ENCODE assay signal across 9 mouse cellular contexts in the genomic region with DNA sequence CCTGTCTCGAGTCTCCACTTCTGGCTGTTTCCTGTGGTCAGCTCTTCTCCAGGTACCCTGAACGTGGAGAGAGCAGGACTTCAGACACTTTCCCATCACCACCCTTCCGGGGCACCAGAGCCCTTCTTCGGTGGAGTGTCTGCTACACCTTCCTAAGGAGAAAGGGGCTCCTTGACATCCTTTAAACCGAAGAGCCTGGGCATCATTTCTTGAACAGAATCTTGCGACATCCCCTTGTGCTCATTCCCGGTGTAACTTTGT. TPM values are rescaled to one million over a fixed set of nuclear protein-coding genes. Genes with fewer than 3 reads are reported as not detected.
DNase-seq lines count a peak whose midpoint lies in the region; ATAC-seq and TF ChIP-seq lines count a peak whose summit lies in the region.
"Had no signal": no experiment of that assay in that cellular context is flagged by ENCODE, and none has a peak within 500 bp of the region (broad histone marks: within the 10 kb centered on the region; RNA-seq: fewer than 3 reads in every experiment).

No protein-coding gene starts in this region.

- under 1% methylated on average over 7 of the region's 7 CpGs for WGBS in forebrain, embryonic 11.5 days
- WGBS in limb, embryonic 14.5 days, result under 1% methylated on average over 7 of the region's 7 CpGs
- WGBS in stomach, embryonic 14.5 days, result under 1% methylated on average over 7 of the region's 7 CpGs
- WGBS in thymus, adult 2 months, result 6% methylated on average over 7 of the region's 7 CpGs

- no peak for DNase-seq in left cerebral cortex, adult 2 months (ENCODE audit: extremely low spot score in 1 of 2, low spot score in 2 of 2)
- DNase-seq in left cerebral cortex, adult 9 months (ENCODE audit: low spot score in 2 of 2), result no peak
- DNase-seq in forebrain, embryonic 11.5 days (ENCODE audit: low spot score), result no peak
- DNase-seq in limb, embryonic 14.5 days (ENCODE audit: low spot score), result no peak
- DNase-seq in urinary bladder, postnatal 25 days (ENCODE audit: low spot score), result no peak
- DNase-seq in cerebellum, postnatal 25 days, result no peak
- no peak for DNase-seq in thymus, adult 2 months

- peak overlapping the region; percentile 70 for H3K4me3 ChIP-seq in left cerebral cortex, adult 2 months
- H3K4me3 ChIP-seq in forebrain, embryonic 11.5 days (ENCODE audit: low read depth, low read length), result peak overlapping the region; percentile 53
- H3K4me3 ChIP-seq in limb, embryonic 14.5 days (replicated peaks; ENCODE audit: low read length), result peak overlapping the region; percentile 50
- H3K4me3 ChIP-seq in stomach, embryonic 14.5 days (ENCODE audit: low read depth, low read length), result peak overlapping the region; percentile 50
- no peak overlapping the region for H3K4me3 ChIP-seq in thymus, adult 2 months (ENCODE audit: control insufficient read depth, insufficient read depth, low read length)
- H3K4me3 ChIP-seq: erythroblast, embryonic 14.5 days had no signal

- peak overlapping the region; percentile 96 for H3K4me2 ChIP-seq in forebrain, embryonic 11.5 days (ENCODE audit: low read depth, low read length, severe bottlenecking)
- peak overlapping the region; percentile 96 for H3K4me2 ChIP-seq in limb, embryonic 14.5 days (replicated peaks; ENCODE audit: low read depth, low read length, severe bottlenecking)
- peak overlapping the region; percentile 92 for H3K4me2 ChIP-seq in stomach, embryonic 14.5 days (replicated peaks; ENCODE audit: low read depth, low read length)

- H3K9ac ChIP-seq in forebrain, embryonic 11.5 days (ENCODE audit: low read length), result peak overlapping the region; percentile 53
- peak overlapping the region; percentile 45; the same call in 1 of the 2 replicates for H3K9ac ChIP-seq in limb, embryonic 14.5 days (ENCODE audit: low read depth, low read length, severe bottlenecking)
- 0 out of 2 replicates have a peak overlapping the region, but pooled peaks have one; percentile 18 for H3K9ac ChIP-seq in stomach, embryonic 14.5 days (replicated peaks; ENCODE audit: low read depth, low read length)

- no peak for TF ChIP-seq POLR2A in limb, embryonic 14.5 days (IDR thresholded peaks at IDR 0.05; ENCODE audit: borderline replicate concordance, extremely low read depth, insufficient read depth, insufficient read length)
- TF ChIP-seq POLR2A in thymus, adult 2 months (IDR thresholded peaks at IDR 0.05; ENCODE audit: control insufficient read depth, extremely low read depth, insufficient read depth, low read length, poor library complexity), result no peak

- peak overlapping the region; percentile 89; the same call in 1 of the 2 replicates for H3K27ac ChIP-seq in left cerebral cortex, adult 2 months
- no peak overlapping the region for H3K27ac ChIP-seq in forebrain, embryonic 11.5 days (ENCODE audit: low read depth, low read length)
- H3K27ac ChIP-seq in limb, embryonic 14.5 days (replicated peaks; ENCODE audit: low read depth, low read length), result no peak overlapping the region
- H3K27ac ChIP-seq in stomach, embryonic 14.5 days (ENCODE audit: low read length), result no peak overlapping the region
- H3K27ac ChIP-seq in thymus, adult 2 months (ENCODE audit: control insufficient read depth, insufficient read depth, low read length), result no peak overlapping the region

- TF ChIP-seq CTCF in left cerebral cortex, adult 2 months (IDR thresholded peaks at IDR 0.05), result no peak
- TF ChIP-seq CTCF in thymus, adult 2 months (IDR thresholded peaks at IDR 0.05; ENCODE audit: borderline replicate concordance, control insufficient read depth, extremely low read depth, insufficient read depth, low read length, poor library complexity), result no peak

- H3K9me3 ChIP-seq in forebrain, embryonic 11.5 days (ENCODE audit: control insufficient read depth, low read length), result no peaks in the 10 kb centered on the region
- no peaks in the 10 kb centered on the region for H3K9me3 ChIP-seq in limb, embryonic 14.5 days (ENCODE audit: control insufficient read depth, low read length)
- H3K9me3 ChIP-seq in stomach, embryonic 14.5 days (ENCODE audit: control insufficient read depth, low read depth, low read length), result no peaks in the 10 kb centered on the region

- H3K27me3 ChIP-seq in forebrain, embryonic 11.5 days (ENCODE audit: control insufficient read depth, insufficient read depth, low read length), result peaks cover 37% of the 10 kb centered on the region
- H3K27me3 ChIP-seq in limb, embryonic 14.5 days (ENCODE audit: control insufficient read depth, insufficient read depth, low read length), result peaks cover 49% of the 10 kb centered on the region
- H3K27me3 ChIP-seq in stomach, embryonic 14.5 days (ENCODE audit: control insufficient read depth, insufficient read depth, low read length), result peaks cover 26% of the 10 kb centered on the region
- H3K27me3 ChIP-seq in thymus, adult 2 months (ENCODE audit: control insufficient read depth, insufficient read depth, low read length), result no peaks in the 10 kb centered on the region

- H3K4me1 ChIP-seq in forebrain, embryonic 11.5 days (replicated peaks; ENCODE audit: control insufficient read depth, insufficient read depth, low read length), result peaks cover 3% of the 10 kb centered on the region; the same call in 1 of the 2 replicates
- H3K4me1 ChIP-seq in limb, embryonic 14.5 days (ENCODE audit: control insufficient read depth, insufficient read depth, low read length), result no peaks in the 10 kb centered on the region; the same call in 1 of the 2 replicates
- H3K4me1 ChIP-seq in stomach, embryonic 14.5 days (ENCODE audit: control insufficient read depth, insufficient read depth, low read length), result no peaks in the 10 kb centered on the region
- H3K4me1 ChIP-seq in thymus, adult 2 months (replicated peaks; ENCODE audit: control insufficient read depth, insufficient read depth, low read length), result no peaks in the 10 kb centered on the region

- no peaks in the 10 kb centered on the region for H3K36me3 ChIP-seq in forebrain, embryonic 11.5 days (ENCODE audit: control insufficient read depth, insufficient read depth, low read length)
- no peaks in the 10 kb centered on the region for H3K36me3 ChIP-seq in limb, embryonic 14.5 days (ENCODE audit: control insufficient read depth, insufficient read depth, low read length)
- no peaks in the 10 kb centered on the region for H3K36me3 ChIP-seq in stomach, embryonic 14.5 days (ENCODE audit: control insufficient read depth, insufficient read depth, low read length)
- no peaks in the 10 kb centered on the region for H3K36me3 ChIP-seq in thymus, adult 2 months (ENCODE audit: control insufficient read depth, insufficient read depth, low read length)

- no peak; the same call in 1 of the 2 replicates for ATAC-seq in forebrain, embryonic 11.5 days (replicated peaks; ENCODE audit: low FRiP score)
- no peak for ATAC-seq in limb, embryonic 14.5 days (ENCODE audit: low FRiP score, low read depth)
- no peak for ATAC-seq in stomach, embryonic 14.5 days (ENCODE audit: insufficient number of reproducible peaks, insufficient read depth, low FRiP score, low read depth)

- intact Hi-C loops in left cerebral cortex, adult 2 months (cut with DNase I), result loop anchor here (10.0 kb wide), 1 partner anchor 1577 kb away; no protein-coding TSS in a partner anchor

RNA-seq across cellular contexts. Expression of a gene that starts 0.3 kb away (rescaled TPM):
- 10 to 100 TPM; 71.4 to 85.2 TPM for total RNA-seq in left cerebral cortex, adult 2 months (2021)
- polyA plus RNA-seq in forebrain, embryonic 11.5 days (2014; fragmentation: Nextera tagmentation; extraction: Ambion mirVana), result 2.8 and 3.1 TPM in 2 replicates
- 0.89 and 1.5 TPM in 2 replicates for polyA plus RNA-seq in limb, embryonic 14.5 days (2012; rRNA removed)
- 3.7 and 4.3 TPM in 2 replicates for polyA plus RNA-seq in limb, embryonic 14.5 days (2014; fragmentation: Nextera tagmentation; extraction: Ambion mirVana)
- polyA plus RNA-seq in stomach, embryonic 14.5 days (2014; fragmentation: Nextera tagmentation; extraction: Ambion mirVana), result 1.0 and 2.0 TPM in 2 replicates
- polyA plus RNA-seq in thymus, adult 2 months (2012; rRNA removed), result 0.11 and 0.50 TPM in 2 replicates
- polyA plus RNA-seq: erythroblast, embryonic 14.5 days had no signal
